Mouse (Mus musculus) sigmoid colon, adult 10 weeks (tissue): ENCODE measurements around the gene Tex44. TPM values are rescaled to one million over a fixed set of nuclear protein-coding genes. Genes with fewer than 3 reads are reported as not detected.

Experiments
- polyA plus RNA-seq: library from polyadenylated mRNA; stranded (reverse); fragments of 350-450 nt; fragmentation: Illumina TruSeq; extraction: RNeasy Lipid Tissue Mini Kit (QIAGEN cat#74804); gene quantifications from one replicate; pipeline ENCODE4 v1.2.3, GENCODE M21; 2014; ENCODE audit warnings: low read depth, low replicate concordance

Gene Tex44
- not detected for polyA plus RNA-seq

GRCm38 (mm10) chr1:86426128-86426527 is at the start of gene Tex44, which contains the start of gene Nmur1:
Gene Tex44, plus strand, starts transcription at chr1:86426329.
Gene Nmur1, minus strand, starts transcription at chr1:86426228.

Other genes with a start within 250 kb of the Tex44 start
- gene B3gnt7, start 123.5 kb upstream of the Tex44 start, polyA plus RNA-seq, result 53.5 TPM
- gene Ncl, start 66.9 kb upstream of the Tex44 start, polyA plus RNA-seq, result 363 TPM
- not detected for gene Nmur1, start 101 bp upstream of the Tex44 start, polyA plus RNA-seq
- 1,773 TPM for gene Ptma, start 100.4 kb downstream of the Tex44 start, polyA plus RNA-seq
- gene Pde6d, start 156.3 kb downstream of the Tex44 start, polyA plus RNA-seq, result 22.4 TPM
- gene Cops7b, start 156.6 kb downstream of the Tex44 start, polyA plus RNA-seq, result 5.0 TPM
- not detected for gene Nppc, start 244.2 kb downstream of the Tex44 start, polyA plus RNA-seq